Mouse (Mus musculus): ENCODE data around the gene Dhcr7.

The Dhcr7 gene

GRCm38 (mm10) chr7:143833581-143834190 is 10.7 kb downstream of the Dhcr7 start:
- DNase-seq (ENCODE audit: low spot score) = no peak

GRCm38 (mm10) chr7:143834316-143834715 is 11.4 kb downstream of the Dhcr7 start:
- no peak for DNase-seq (ENCODE audit: low spot score)

GRCm38 (mm10) chr7:143834972-143835371 is 12.0 kb downstream of the Dhcr7 start:
- no peak for DNase-seq (ENCODE audit: low spot score)

GRCm38 (mm10) chr7:143837705-143838358 is 14.9 kb downstream of the Dhcr7 start:
- no peak for DNase-seq (ENCODE audit: low spot score)

GRCm38 (mm10) chr7:143840121-143840520 is 17.2 kb downstream of the Dhcr7 start:
- no peak for DNase-seq (ENCODE audit: low spot score)

GRCm38 (mm10) chr7:143841301-143841700 is 18.4 kb downstream of the Dhcr7 start:
- DNase-seq (ENCODE audit: low spot score) = no peak

GRCm38 (mm10) chr7:143848127-143848767 is 25.3 kb downstream of the Dhcr7 start:
- DNase-seq (ENCODE audit: low spot score) = no peak

- no peak for DNase-seq (ENCODE audit: low spot score)
These were observed 26.0 kb downstream of the Dhcr7 start for GRCm38 (mm10) chr7:143848768-143849482.

GRCm38 (mm10) chr7:143866538-143866937 is 43.6 kb downstream of the Dhcr7 start, which contains the start of gene Gm498:
Gene Gm498 (plus strand): TSS chr7:143866838.
- no peak for DNase-seq (ENCODE audit: low spot score)

GRCm38 (mm10) chr7:143868874-143869273 is 45.9 kb downstream of the Dhcr7 start:
- DNase-seq (ENCODE audit: low spot score) = no peak

- DNase-seq (ENCODE audit: low spot score) = no peak
These were observed 60.8 kb downstream of the Dhcr7 start for GRCm38 (mm10) chr7:143883717-143884116.

GRCm38 (mm10) chr7:143891146-143891545 is 68.2 kb downstream of the Dhcr7 start:
- DNase-seq (ENCODE audit: low spot score) = no peak

GRCm38 (mm10) chr7:143892361-143892760 is 69.4 kb downstream of the Dhcr7 start:
- no peak for DNase-seq (ENCODE audit: low spot score)

Data from T-cell, adult 2 months (primary cell).